30 mouse cellular contexts compared by ENCODE assay signal in genomic region chr4:141474431-141474830, GRCm38 (mm10). TPM values are rescaled to one million over a fixed set of nuclear protein-coding genes. Genes with fewer than 3 reads are reported as not detected.
A peak's percentile ranks its signal among the peaks of the same experiment; 100 is the strongest.
DNase-seq lines count a peak whose midpoint lies in the region; ATAC-seq and TF ChIP-seq lines count a peak whose summit lies in the region.
"Had no signal": no experiment of that assay in that cellular context is flagged by ENCODE, and none has a peak within 500 bp of the region (broad histone marks: within the 10 kb centered on the region; RNA-seq: fewer than 3 reads in every experiment).

No protein-coding gene starts in this region.

- H3K27ac ChIP-seq in heart, embryonic 10.5 days, result 0 out of 2 replicates have a peak overlapping the region, but pooled peaks have one; percentile 52
- no peak overlapping the region for H3K27ac ChIP-seq in layer of hippocampus, adult 2 months
- H3K27ac ChIP-seq: limb, embryonic 10.5 days; macrophage; midbrain, embryonic 13.5 days; neural tube, embryonic 15.5 days had no signal

- TF ChIP-seq CTCF in layer of hippocampus, adult 2 months (conservative IDR thresholded peaks at IDR 0.05), result 0 out of 2 replicates have a peak, but pooled peaks have one; percentile 9

- peaks cover 4% of the 10 kb centered on the region for H3K9me3 ChIP-seq in heart, embryonic 10.5 days
- peaks cover 78% of the 10 kb centered on the region for H3K9me3 ChIP-seq in megakaryocyte, embryonic 14.5 days
- H3K9me3 ChIP-seq: limb, embryonic 10.5 days; midbrain, embryonic 13.5 days; neural tube, embryonic 15.5 days had no signal

- no peak for DNase-seq in heart, embryonic 10.5 days (ENCODE audit: low spot score)
- no peak for DNase-seq in heart, adult 9 months (ENCODE audit: low spot score in 2 of 2)
- no peak for DNase-seq in layer of hippocampus, adult 2 months (ENCODE audit: low spot score in 2 of 2)
- no peak for DNase-seq in layer of hippocampus, postnatal 25 days (ENCODE audit: extremely low spot score in 1 of 2, low spot score in 1 of 2)
- DNase-seq in right cerebral cortex, postnatal 14 days, result no peak
- DNase-seq: adrenal gland, postnatal 10 days; embryo, embryonic 11 days; heart, postnatal 4 days; kidney, adult 18-20 months; kidney, postnatal 36 days; layer of hippocampus, adult 9-11 months; right cerebral cortex, postnatal 25 days; thymus, adult 18-20 months; thymus, postnatal 4 days had no signal

- 88% methylated on average over 19 of the region's 19 CpGs for WGBS in heart, embryonic 10.5 days

- peaks cover 100% of the 10 kb centered on the region for H3K36me3 ChIP-seq in heart, embryonic 10.5 days
- H3K36me3 ChIP-seq in megakaryocyte, embryonic 14.5 days (replicated peaks; ENCODE audit: low read length), result peaks cover 100% of the 10 kb centered on the region

- no peak overlapping the region for H3K4me3 ChIP-seq in heart, embryonic 10.5 days
- no peak overlapping the region for H3K4me3 ChIP-seq in layer of hippocampus, adult 2 months
- peak overlapping the region; percentile 7 for H3K4me3 ChIP-seq in megakaryocyte, embryonic 14.5 days (replicated peaks)
- H3K4me3 ChIP-seq: limb, embryonic 10.5 days; midbrain, embryonic 13.5 days; neural tube, embryonic 15.5 days had no signal

- H3K27me3 ChIP-seq in heart, embryonic 10.5 days (ENCODE audit: insufficient read depth, poor library complexity, severe bottlenecking), result no peaks in the 10 kb centered on the region
- H3K27me3 ChIP-seq in megakaryocyte, embryonic 14.5 days (replicated peaks), result no peaks in the 10 kb centered on the region
- H3K27me3 ChIP-seq: midbrain, embryonic 13.5 days; neural tube, embryonic 15.5 days had no signal

- no peak for ATAC-seq in megakaryocyte, adult 5-6 weeks (ENCODE audit: poor library complexity, severe bottlenecking)
- ATAC-seq: activated CD4-positive, CD25-positive, alpha-beta regulatory T cell, adult 4 months; forebrain, embryonic 16.5 days; hindbrain, embryonic 16.5 days; midbrain, embryonic 13.5 days had no signal

- H3K4me1 ChIP-seq in heart, embryonic 10.5 days, result 0 out of 2 replicates have a peak, but pooled peaks cover 11% of the 10 kb centered on the region
- H3K4me1 ChIP-seq in megakaryocyte, embryonic 14.5 days, result peaks cover 5% of the 10 kb centered on the region; the same call in 1 of the 2 replicates
- H3K4me1 ChIP-seq: midbrain, embryonic 13.5 days had no signal

RNA-seq across cellular contexts. Expression of gene Zbtb17, which starts 30.0 kb away (rescaled TPM):
- 31.5 and 33.7 TPM in 2 replicates for polyA plus RNA-seq in heart, embryonic 10.5 days (2016; fragmentation: Nextera tagmentation; extraction: Ambion mirVana)
- 10 to 100 TPM; 33.8 to 34.6 TPM for total RNA-seq in layer of hippocampus, adult 2 months (2021)
- total RNA-seq in layer of hippocampus, postnatal 25 days (2021), result 10 to 100 TPM; 32.2 to 33.6 TPM
- polyA plus RNA-seq in megakaryocyte, embryonic 14.5 days (2012; ENCODE audit: insufficient read depth, low replicate concordance), result 32.4 and 41.2 TPM in 2 replicates
- total RNA-seq in megakaryocyte, adult 5-6 weeks (2015), result 12.7 TPM in 2 replicates
- 12.5 and 19.4 TPM in 2 replicates for total RNA-seq in megakaryocyte, adult 5-6 weeks (2017)

RNA-seq across cellular contexts. Expression of gene Srarp, which starts 38.5 kb away (rescaled TPM):
- not detected in 2 replicates for polyA plus RNA-seq in heart, embryonic 10.5 days (2016; fragmentation: Nextera tagmentation; extraction: Ambion mirVana)
- total RNA-seq in layer of hippocampus, adult 2 months (2021), result 1 to 10 TPM; 4.1 to 5.3 TPM
- 1 to 10 TPM; 3.5 to 4.7 TPM for total RNA-seq in layer of hippocampus, postnatal 25 days (2021)
- polyA plus RNA-seq in megakaryocyte, embryonic 14.5 days (2012; ENCODE audit: insufficient read depth, low replicate concordance), result not detected in 2 replicates
- not detected in 2 replicates for total RNA-seq in megakaryocyte, adult 5-6 weeks (2015)
- not detected in 2 replicates for total RNA-seq in megakaryocyte, adult 5-6 weeks (2017)
- total RNA-seq: adrenal gland, postnatal 10 days; G1E; gastrocnemius, postnatal 4 days; heart, postnatal 4 days; liver, adult 2 months had no signal
- polyA plus RNA-seq: activated CD4-positive, CD25-positive, alpha-beta regulatory T cell, adult 4 months; embryonic facial prominence, embryonic 14.5 days; forebrain, embryonic 16.5 days; G1E; heart, embryonic 11.5 days; limb, embryonic 10.5 days; liver, adult 2 months; macrophage; midbrain, embryonic 13.5 days; spleen, adult 2 months; stomach, embryonic 14.5 days had no signal

RNA-seq across cellular contexts. Expression of gene Hspb7, which starts 53.9 kb away (rescaled TPM):
- polyA plus RNA-seq in heart, embryonic 10.5 days (2016; fragmentation: Nextera tagmentation; extraction: Ambion mirVana), result 61.5 and 132 TPM in 2 replicates
- under 1 TPM in 1 of 2 experiments, not detected in 1; 0.12 TPM for total RNA-seq in layer of hippocampus, adult 2 months (2021)
- not detected for total RNA-seq in layer of hippocampus, postnatal 25 days (2021)
- not detected in 2 replicates for polyA plus RNA-seq in megakaryocyte, embryonic 14.5 days (2012; ENCODE audit: insufficient read depth, low replicate concordance)
- not detected in 2 replicates for total RNA-seq in megakaryocyte, adult 5-6 weeks (2015)
- total RNA-seq in megakaryocyte, adult 5-6 weeks (2017), result not detected in 2 replicates
- total RNA-seq: G1E had no signal
- polyA plus RNA-seq: activated CD4-positive, CD25-positive, alpha-beta regulatory T cell, adult 4 months; forebrain, embryonic 16.5 days; G1E; macrophage; midbrain, embryonic 13.5 days had no signal

RNA-seq across cellular contexts. Expression of gene Clcnkb, which starts 58.6 kb away (rescaled TPM):
- 0.93 and 1.3 TPM in 2 replicates for polyA plus RNA-seq in heart, embryonic 10.5 days (2016; fragmentation: Nextera tagmentation; extraction: Ambion mirVana)
- total RNA-seq in layer of hippocampus, adult 2 months (2021), result not detected
- not detected for total RNA-seq in layer of hippocampus, postnatal 25 days (2021)
- polyA plus RNA-seq in megakaryocyte, embryonic 14.5 days (2012; ENCODE audit: insufficient read depth, low replicate concordance), result not detected in 2 replicates
- not detected in 2 replicates for total RNA-seq in megakaryocyte, adult 5-6 weeks (2015)
- not detected in 2 replicates for total RNA-seq in megakaryocyte, adult 5-6 weeks (2017)
- total RNA-seq: adrenal gland, postnatal 10 days; liver, adult 2 months had no signal
- polyA plus RNA-seq: activated CD4-positive, CD25-positive, alpha-beta regulatory T cell, adult 4 months; embryonic facial prominence, embryonic 14.5 days; forebrain, embryonic 16.5 days; G1E; hindbrain, embryonic 16.5 days; limb, embryonic 10.5 days; liver, adult 2 months; macrophage; midbrain, embryonic 13.5 days; stomach, embryonic 14.5 days had no signal

Comparison
In these comparisons a context has a peak if more than half of its experiments do, and no peak if none do; other contexts are left out.
1. RNA of gene Srarp, which starts 38.5 kb away (total RNA-seq): 4.1 to 5.3 TPM in layer of hippocampus, adult 2 months and 3.5 to 4.7 TPM in layer of hippocampus, postnatal 25 days; not detected in megakaryocyte, adult 5-6 weeks; every median in the first group is over 4 times any median in the second.